Mouse (Mus musculus) kidney, adult 10 weeks (tissue): ENCODE measurements around the gene Myof. TPM values are rescaled to one million over a fixed set of nuclear protein-coding genes. Genes with fewer than 3 reads are reported as not detected.

Experiments
- polyA plus RNA-seq: library from polyadenylated mRNA; stranded (reverse); fragments of 350-450 nt; fragmentation: Illumina TruSeq; extraction: RNeasy Lipid Tissue Mini Kit (QIAGEN cat#74804); gene quantifications from one replicate; pipeline ENCODE4 v1.2.3, GENCODE M21; 2014; ENCODE audit warnings: low read depth, low replicate concordance

Gene Myof
- polyA plus RNA-seq = 41.4 TPM

DNA sequence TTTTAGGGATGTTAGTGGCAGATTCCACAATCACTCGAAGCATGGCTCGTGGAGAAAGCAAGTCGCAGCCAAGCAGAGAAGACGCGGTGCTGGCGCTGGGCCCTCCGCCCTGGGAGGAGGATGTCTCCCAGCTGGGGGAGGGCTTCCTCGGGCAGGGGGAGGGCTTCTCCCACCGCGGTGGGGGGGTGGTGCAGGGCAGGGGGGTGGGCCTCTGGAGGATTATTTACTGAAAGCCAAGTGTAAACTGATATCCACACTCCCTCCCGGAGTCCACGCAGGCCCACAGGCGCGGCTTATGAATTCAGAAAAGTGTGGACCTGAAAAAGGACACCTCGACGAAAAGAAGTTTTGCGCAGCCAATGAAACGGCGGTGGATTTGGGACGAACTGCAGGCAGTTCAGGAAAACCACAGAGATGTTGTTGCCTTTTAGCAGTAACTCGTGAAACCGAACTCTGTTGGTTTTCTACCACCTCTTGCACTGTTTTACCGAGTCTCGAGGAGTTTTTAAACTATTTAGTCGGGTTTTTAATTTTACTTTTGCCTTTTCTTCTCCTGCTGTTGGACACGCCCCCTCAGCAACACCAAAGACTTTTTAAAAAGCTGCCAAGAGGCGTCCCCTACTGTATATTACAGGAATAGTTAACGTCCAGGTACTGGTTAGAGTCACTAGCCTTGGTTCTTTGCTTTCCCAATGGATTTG, at the start of gene Myof:
Gene Myof, minus strand, starts transcription at position 297 of the 701 bp plus-strand sequence.

DNA sequence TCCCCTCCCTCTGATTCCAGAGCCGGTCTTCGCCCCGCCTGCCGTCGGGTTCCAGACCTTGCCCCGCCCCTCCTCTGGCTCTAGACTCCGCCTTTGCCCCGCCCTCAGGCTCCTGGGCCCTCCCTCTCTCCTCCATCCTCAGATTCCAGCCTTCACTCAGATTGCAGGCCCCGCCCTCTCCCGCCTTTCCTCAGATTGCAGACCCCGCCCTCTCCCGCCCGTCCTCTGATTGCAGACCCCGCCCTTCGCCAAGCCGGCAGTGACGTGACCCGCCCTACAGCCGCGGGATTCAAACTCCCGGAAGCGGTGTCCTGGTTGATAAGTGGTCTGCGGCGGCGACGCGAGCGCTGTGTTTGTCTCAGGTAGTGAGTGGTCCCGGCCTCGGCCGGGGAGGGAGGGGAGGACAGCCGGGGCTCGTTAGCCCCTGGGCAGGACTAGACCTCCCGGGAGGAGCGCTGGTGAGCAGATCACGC, 11.4 kb upstream of the Myof start, which contains the start of gene Cep55:
Gene Cep55, plus strand, starts transcription at position 292 of the 473 bp plus-strand sequence.

Other genes with a start within 250 kb of the Myof start
- gene Cep55, start 11.4 kb upstream of the Myof start, polyA plus RNA-seq = 0.40 TPM
- gene Ffar4, start 53.5 kb upstream of the Myof start, polyA plus RNA-seq = not detected
- 3.5 TPM for gene Rbp4, start 81.7 kb upstream of the Myof start, polyA plus RNA-seq
- not detected for gene Pde6c, start 89.2 kb upstream of the Myof start, polyA plus RNA-seq
- gene Fra10ac1, start 180.6 kb upstream of the Myof start, polyA plus RNA-seq = 45.7 TPM
- 0.32 TPM for gene Lgi1, start 221.0 kb upstream of the Myof start, polyA plus RNA-seq